Mouse (Mus musculus) kidney, postnatal 0 days (tissue): ENCODE data around the gene Fst. TPM values are rescaled to one million over a fixed set of nuclear protein-coding genes. Genes with fewer than 3 reads are reported as not detected.

Experiments
- ATAC-seq: fragments of 200-750 bp; cut with Nextera tagmentation; replicated peaks from 2 replicates; pipeline ENCODE4 v1.8.0; 2017; ENCODE audit warnings: low read depth, moderate number of reproducible peaks, moderate TSS enrichment, moderate library complexity; ENCODE audit not compliant: low FRiP score
- DNase-seq: peaks from one replicate; pipeline ENCODE4 v3.0.0-alpha.2; 2016; ENCODE audit warnings: low spot score
- H3K27ac ChIP-seq: fragments of 300-500 bp; sonication (generic); 2 replicates; pipeline ENCODE4 v1.5.1; 2014; ENCODE audit warnings: mild to moderate bottlenecking
- H3K27me3 ChIP-seq: fragments of 300-500 bp; sonication (generic); 2 replicates; pipeline ENCODE4 v1.6.1; 2014; ENCODE audit warnings: low read length, mixed read lengths; ENCODE audit not compliant: insufficient read depth
- H3K36me3 ChIP-seq: fragments of 300-500 bp; sonication (generic); 2 replicates; pipeline ENCODE4 v1.6.1; 2014; ENCODE audit warnings: low read length, mixed read lengths; ENCODE audit not compliant: insufficient read depth
- H3K4me1 ChIP-seq: fragments of 300-500 bp; sonication (generic); replicated peaks from 2 replicates; pipeline ENCODE4 v1.6.1; 2014; ENCODE audit warnings: antibody characterized with exemption, low read length, mixed read lengths; ENCODE audit not compliant: insufficient read depth
- H3K4me2 ChIP-seq: fragments of 300-500 bp; sonication (generic); 2 replicates; pipeline ENCODE4 v1.6.1; 2014; ENCODE audit warnings: mild to moderate bottlenecking, low read length, moderate library complexity, mixed read lengths
- H3K4me3 ChIP-seq: fragments of 300-500 bp; sonication (generic); replicated peaks from 2 replicates; pipeline ENCODE4 v1.5.1; 2014; ENCODE audit warnings: low read depth, low read length
- H3K9ac ChIP-seq: fragments of 300-500 bp; sonication (generic); 2 replicates; pipeline ENCODE4 v1.6.1; 2014; ENCODE audit warnings: low read depth, low read length
- H3K9me3 ChIP-seq: fragments of 300-500 bp; sonication (generic); replicated peaks from 2 replicates; pipeline ENCODE4 v1.6.1; 2016; ENCODE audit warnings: low read length, inconsistent platforms, mixed read lengths
- CTCF ChIP-seq: IDR thresholded peaks from 2 replicates; pipeline ENCODE4 v1.5.1; 2016; ENCODE audit warnings: antibody characterized with exemption, low read depth, mild to moderate bottlenecking, moderate library complexity
- WGBS: fragments of 180-500 bp; shearing (Covaris S2); extraction: QIAGEN DNeasy Blood & Tissue Kit; methylation state at CpG from one replicate; pipeline ENCODE4 v1.1.7; 2014; 5-methylcytosine and 5-hydroxymethylcytosine counted together
- polyA plus RNA-seq: library from polyadenylated mRNA; unstranded; fragments of >200 nt; fragmentation: Nextera tagmentation; extraction: Ambion mirVana; gene quantifications from 2 replicates; pipeline ENCODE4 v1.2.1, GENCODE M21; 2015

Fst gene
- polyA plus RNA-seq, 1 experiment from 2014 or later: 2.9 TPM

DNA sequence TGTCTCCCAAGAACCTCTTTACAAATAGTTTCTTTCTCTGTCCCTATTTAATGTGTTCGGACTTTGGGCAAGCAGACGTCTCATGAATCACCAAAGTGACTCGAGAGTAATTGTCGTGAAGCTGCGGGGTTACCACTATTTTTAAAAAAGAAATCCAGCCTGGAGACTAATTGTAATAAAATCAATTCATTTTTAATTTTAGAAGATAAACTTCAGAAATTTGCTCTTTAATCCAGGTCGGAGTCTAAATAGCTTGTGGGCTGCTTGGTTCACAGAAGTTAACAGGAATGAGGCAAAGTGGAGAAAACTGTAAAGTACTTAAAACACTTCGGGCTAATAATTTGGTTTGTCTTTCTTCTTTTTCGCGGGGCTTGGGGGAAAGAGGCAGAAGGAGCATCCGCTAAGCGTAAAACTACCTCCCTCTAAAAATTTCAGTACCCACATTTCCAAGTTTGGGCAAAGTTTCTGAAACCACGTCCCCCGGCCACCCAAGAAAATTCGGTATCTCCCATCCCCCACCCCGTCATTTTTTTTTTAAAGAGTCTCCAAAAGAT is 1.1 kb downstream of the Fst start:
- TF ChIP-seq CTCF: no peak
- H3K9ac ChIP-seq: peak overlapping the region; percentile 32; the same call in 1 of the 2 replicates
- H3K27ac ChIP-seq: no peak overlapping the region
- peak overlapping the region; percentile 99 for H3K4me2 ChIP-seq
- no peaks in the 10 kb centered on the region for H3K36me3 ChIP-seq
- ATAC-seq: no peak
- no peaks in the 10 kb centered on the region for H3K9me3 ChIP-seq
- DNase-seq: peak; percentile 15
- H3K4me1 ChIP-seq: peaks cover 12% of the 10 kb centered on the region; the same call in 1 of the 2 replicates
- H3K4me3 ChIP-seq: peak overlapping the region; percentile 48
- 2% methylated on average over 15 of the region's 15 CpGs for WGBS
- H3K27me3 ChIP-seq: peaks cover 19% of the 10 kb centered on the region

DNA sequence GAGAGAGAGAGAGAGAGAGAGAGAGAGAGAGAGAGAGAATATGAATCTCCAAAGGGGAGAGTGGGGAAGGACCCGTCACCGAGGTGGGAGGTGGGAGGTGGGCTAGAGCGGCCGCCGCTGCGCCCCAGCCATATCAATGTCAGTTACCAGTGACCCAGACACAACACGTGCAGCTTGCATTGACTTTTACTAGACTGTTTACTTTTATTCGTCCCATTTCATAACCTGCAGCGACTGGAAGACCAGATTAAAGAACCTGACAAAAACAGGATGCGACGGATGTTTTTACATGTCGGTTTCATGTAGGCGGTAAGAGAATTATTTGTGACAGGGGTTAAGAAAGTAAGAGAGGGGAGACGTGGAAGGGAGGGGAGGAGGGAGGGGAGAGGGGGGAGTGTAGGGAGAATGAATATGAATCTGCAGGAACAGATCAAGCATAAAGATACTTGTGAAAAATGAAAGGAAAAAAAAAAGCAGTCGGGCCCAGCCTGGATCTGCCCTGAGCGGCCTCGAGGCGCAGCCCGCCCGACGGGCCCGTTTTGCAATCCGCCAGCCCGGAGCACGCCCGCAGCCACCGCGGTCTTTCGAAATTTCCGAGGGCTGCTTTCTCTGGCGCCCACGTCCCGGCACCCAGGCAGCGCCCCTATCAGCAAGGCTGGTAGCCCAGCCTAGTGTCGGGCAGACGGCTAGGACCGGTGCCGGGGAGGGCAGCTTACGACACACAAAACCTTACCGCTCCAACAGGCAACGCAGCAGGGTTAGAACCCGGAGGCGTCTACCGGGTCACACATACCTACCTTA is 1.8 kb downstream of the Fst start:
- H3K9ac ChIP-seq: peak overlapping the region; percentile 32; the same call in 1 of the 2 replicates
- ATAC-seq: no peak
- 1% methylated on average over 44 of the region's 44 CpGs for WGBS

DNA sequence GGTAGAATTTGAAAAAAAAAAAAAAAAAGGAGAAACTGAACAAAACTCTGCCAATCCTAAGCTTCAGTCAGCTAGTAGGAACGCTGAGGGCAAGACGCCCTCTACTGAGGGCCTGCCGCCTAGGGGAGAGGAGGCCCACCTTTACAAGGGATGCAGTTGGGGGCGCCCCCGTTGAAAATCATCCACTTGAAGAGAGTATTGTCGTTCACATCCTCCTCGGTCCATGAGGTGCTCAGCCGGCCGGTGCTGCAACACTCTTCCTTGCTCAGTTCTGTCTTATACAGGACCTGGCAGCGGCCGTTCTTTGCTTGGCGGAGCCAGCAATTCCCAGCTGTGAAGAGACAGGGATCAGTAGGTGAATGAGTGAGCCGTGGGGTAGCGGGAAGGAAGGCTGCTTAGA is 2.5 kb downstream of the Fst start:
- TF ChIP-seq CTCF: peak; percentile 46
- WGBS: 3% methylated on average over 14 of the region's 14 CpGs
- Histone ChIP-seq H3K9me3 (no peaks in the 10 kb centered on the region), H3K27me3 (peaks cover 19% of the 10 kb centered on the region), H3K4me1 (peaks cover 12% of the 10 kb centered on the region; the same call in 1 of the 2 replicates), H3K36me3 (no peaks in the 10 kb centered on the region), H3K4me2 (peak overlapping the region; percentile 99), H3K9ac (no peak overlapping the region), H3K4me3 (peak overlapping the region; percentile 48), H3K27ac (no peak overlapping the region)
- DNase-seq: peak; percentile 47
- no peak for ATAC-seq

More for the DNA sequence above, 1.8 kb downstream of the Fst start:
- H3K4me2 ChIP-seq: peak overlapping the region; percentile 99
- H3K4me1 ChIP-seq: peaks cover 12% of the 10 kb centered on the region; the same call in 1 of the 2 replicates
- H3K27ac ChIP-seq: no peak overlapping the region
- DNase-seq: peak; percentile 22
- peaks cover 19% of the 10 kb centered on the region for H3K27me3 ChIP-seq
- no peak for TF ChIP-seq CTCF
- H3K4me3 ChIP-seq: peak overlapping the region; percentile 48
- H3K36me3 ChIP-seq: no peaks in the 10 kb centered on the region
- no peaks in the 10 kb centered on the region for H3K9me3 ChIP-seq

DNA sequence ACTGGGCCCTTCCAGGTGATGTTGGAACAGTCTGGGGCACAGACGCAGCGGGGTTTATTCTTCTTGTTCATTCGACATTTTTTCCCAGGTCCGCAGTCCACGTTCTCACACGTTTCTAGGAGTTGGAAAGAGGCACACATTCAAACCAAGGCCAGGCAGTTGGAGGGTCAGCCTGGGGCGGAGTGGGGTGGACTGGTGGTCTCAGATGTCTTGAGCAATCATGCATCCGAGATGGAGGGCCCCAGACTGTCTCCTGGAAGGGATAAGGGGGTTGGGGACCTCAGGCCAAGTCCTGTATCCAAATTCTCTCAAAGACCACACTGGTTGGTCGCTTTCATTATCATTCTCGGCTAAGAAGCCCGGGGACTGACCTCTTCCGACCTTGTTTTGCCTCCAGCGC is 3.0 kb downstream of the Fst start:
- DNase-seq (no peak), ATAC-seq (no peak)
- 44% methylated on average over 13 of the region's 13 CpGs for WGBS
- Histone ChIP-seq H3K4me1 (peaks cover 12% of the 10 kb centered on the region; the same call in 1 of the 2 replicates), H3K27me3 (peaks cover 19% of the 10 kb centered on the region), H3K9ac (no peak overlapping the region), H3K27ac (no peak overlapping the region), H3K4me2 (peak overlapping the region; percentile 99), H3K36me3 (no peaks in the 10 kb centered on the region), H3K9me3 (no peaks in the 10 kb centered on the region), H3K4me3 (peak overlapping the region; percentile 48)
- TF ChIP-seq CTCF: no peak

DNA sequence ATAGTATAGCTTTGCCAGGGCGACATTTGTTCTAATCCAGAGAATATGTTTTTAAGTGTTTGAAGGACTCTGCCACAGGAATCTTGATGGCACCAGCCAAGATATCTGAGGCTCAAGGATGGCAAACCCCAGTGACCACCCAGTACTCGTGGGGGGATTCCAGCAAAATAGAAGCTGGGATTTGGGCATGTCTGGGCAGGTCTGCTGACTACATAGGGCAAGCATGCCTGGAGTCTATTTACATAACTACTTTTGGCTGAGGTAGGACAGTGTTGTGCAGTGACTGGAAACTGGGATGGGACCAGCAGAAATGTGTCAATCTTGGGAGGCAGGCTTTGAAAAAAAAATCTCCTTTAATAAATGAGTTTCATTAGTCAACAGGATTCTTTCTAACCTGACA is 11.5 kb downstream of the Fst start:
- no peak for TF ChIP-seq CTCF
- no peaks in the 10 kb centered on the region for H3K4me1 ChIP-seq
- H3K27ac ChIP-seq: no peak overlapping the region
- DNase-seq (no peak), ATAC-seq (no peak)
- no peak overlapping the region for H3K9ac ChIP-seq
- no peak overlapping the region for H3K4me3 ChIP-seq
- H3K36me3 ChIP-seq: no peaks in the 10 kb centered on the region
- WGBS: 82% methylated on average over 2 of the region's 2 CpGs
- H3K9me3 ChIP-seq: no peaks in the 10 kb centered on the region
- H3K4me2 ChIP-seq: no peak overlapping the region
- H3K27me3 ChIP-seq: no peaks in the 10 kb centered on the region

DNA sequence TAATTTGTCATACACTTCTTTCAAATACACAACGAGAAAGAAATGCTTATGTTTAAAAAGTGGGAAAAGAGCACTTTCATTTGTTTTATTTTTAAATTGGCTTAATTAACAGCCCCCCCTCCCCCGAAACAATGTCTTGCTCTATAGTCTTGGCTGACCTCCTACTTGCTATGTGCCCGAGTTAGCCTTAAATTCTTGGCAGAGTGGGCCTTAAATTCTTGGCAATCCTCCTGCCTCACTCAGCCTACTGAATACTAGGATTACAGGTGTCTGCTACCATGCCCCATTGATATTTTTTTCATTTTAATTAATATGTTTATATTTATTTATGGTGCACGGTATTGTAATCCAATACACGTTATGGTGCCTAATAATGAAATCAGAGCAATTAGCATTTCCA is 26.3 kb downstream of the Fst start:
- no peak for ATAC-seq
- TF ChIP-seq CTCF: no peak
- H3K4me3 ChIP-seq: no peak overlapping the region
- H3K9ac ChIP-seq: no peak overlapping the region
- H3K27ac ChIP-seq: no peak overlapping the region
- H3K27me3 ChIP-seq: no peaks in the 10 kb centered on the region
- no peak for DNase-seq
- 76% methylated on average over 5 of the region's 5 CpGs for WGBS
- no peaks in the 10 kb centered on the region for H3K9me3 ChIP-seq
- no peaks in the 10 kb centered on the region for H3K36me3 ChIP-seq
- no peaks in the 10 kb centered on the region for H3K4me1 ChIP-seq
- H3K4me2 ChIP-seq: no peak overlapping the region
